ENCODE assay signal across 7 mouse cellular contexts in genomic region chr4:109116494-109116893, GRCm38 (mm10).
DNase-seq lines count a peak whose midpoint lies in the region; ATAC-seq and TF ChIP-seq lines count a peak whose summit lies in the region.

No protein-coding gene starts in this region.

- H3K9me3 ChIP-seq in heart, embryonic 11.5 days (replicated peaks; ENCODE audit: control insufficient read depth, low read length), result no peaks in the 10 kb centered on the region
- no peaks in the 10 kb centered on the region for H3K9me3 ChIP-seq in liver, embryonic 11.5 days (ENCODE audit: control insufficient read depth, low read length)
- H3K9me3 ChIP-seq in stomach, embryonic 14.5 days (ENCODE audit: control insufficient read depth, low read depth, low read length), result no peaks in the 10 kb centered on the region

- no peak for ATAC-seq in heart, embryonic 11.5 days (replicated peaks; ENCODE audit: insufficient number of reproducible peaks, low FRiP score, low TSS enrichment)
- ATAC-seq in liver, embryonic 11.5 days (replicated peaks; ENCODE audit: low FRiP score), result no peak
- ATAC-seq in stomach, embryonic 14.5 days (ENCODE audit: insufficient number of reproducible peaks, insufficient read depth, low FRiP score, low read depth), result no peak
- ATAC-seq in CD4-positive, CD25-positive, alpha-beta regulatory T cell, adult 4 months, result no peak

- 62% methylated on average over 3 of the region's 3 CpGs for WGBS in heart, embryonic 11.5 days (ENCODE audit: insufficient replicate concordance)
- 62% methylated on average over 3 of the region's 3 CpGs for WGBS in liver, embryonic 11.5 days
- 66% methylated on average over 3 of the region's 3 CpGs for WGBS in stomach, embryonic 14.5 days

- DNase-seq in adipocyte (ENCODE audit: low spot score), result peak; percentile 90
- no peak for DNase-seq in liver, embryonic 11.5 days (ENCODE audit: low spot score)
- DNase-seq in c-Kit-positive CD71-positive TER-119-positive erythroid progenitor cells, embryonic 14.5 days (ENCODE audit: low spot score), result no peak

- no peak overlapping the region for H3K27ac ChIP-seq in heart, embryonic 11.5 days (ENCODE audit: low read depth, low read length)
- H3K27ac ChIP-seq in liver, embryonic 11.5 days (ENCODE audit: low read depth, low read length), result no peak overlapping the region
- H3K27ac ChIP-seq in stomach, embryonic 14.5 days (ENCODE audit: low read length), result no peak overlapping the region

- no peaks in the 10 kb centered on the region for H3K36me3 ChIP-seq in C2C12 (ENCODE audit: control insufficient read depth, insufficient read depth)
- H3K36me3 ChIP-seq in heart, embryonic 11.5 days (ENCODE audit: control insufficient read depth, insufficient read depth, low read length), result no peaks in the 10 kb centered on the region
- H3K36me3 ChIP-seq in liver, embryonic 11.5 days (ENCODE audit: control insufficient read depth, insufficient read depth, low read length), result no peaks in the 10 kb centered on the region
- H3K36me3 ChIP-seq in stomach, embryonic 14.5 days (ENCODE audit: control insufficient read depth, insufficient read depth, low read length), result no peaks in the 10 kb centered on the region

- H3K4me2 ChIP-seq in heart, embryonic 11.5 days, result peak overlapping the region; percentile 84; the same call in 1 of the 2 replicates
- peak overlapping the region; percentile 35; the same call in 1 of the 2 replicates for H3K4me2 ChIP-seq in liver, embryonic 11.5 days
- peak overlapping the region; percentile 49 for H3K4me2 ChIP-seq in stomach, embryonic 14.5 days (replicated peaks; ENCODE audit: low read depth, low read length)

- H3K9ac ChIP-seq in heart, embryonic 11.5 days (ENCODE audit: low read depth, low read length), result no peak overlapping the region
- no peak overlapping the region for H3K9ac ChIP-seq in liver, embryonic 11.5 days (ENCODE audit: low read depth, low read length)
- no peak overlapping the region for H3K9ac ChIP-seq in stomach, embryonic 14.5 days (replicated peaks; ENCODE audit: low read depth, low read length)

- H3ac ChIP-seq in C2C12 (ENCODE audit: control insufficient read depth, insufficient read length, low read depth), result no peak overlapping the region

- peaks cover 46% of the 10 kb centered on the region for H3K79me3 ChIP-seq in C2C12 (ENCODE audit: low read depth)

- H3K4me3 ChIP-seq in C2C12 (ENCODE audit: insufficient read depth, poor library complexity, severe bottlenecking), result no peak overlapping the region
- H3K4me3 ChIP-seq in heart, embryonic 11.5 days (ENCODE audit: low read depth, low read length), result no peak overlapping the region
- H3K4me3 ChIP-seq in liver, embryonic 11.5 days (ENCODE audit: low read depth, low read length), result no peak overlapping the region
- H3K4me3 ChIP-seq in stomach, embryonic 14.5 days (ENCODE audit: low read depth, low read length), result no peak overlapping the region

- TF ChIP-seq CTCF in C2C12 (IDR thresholded peaks at IDR 0.05; ENCODE audit: control insufficient read depth, insufficient read depth, insufficient read length), result no peak

- H3K27me3 ChIP-seq in C2C12 (ENCODE audit: control insufficient read depth, insufficient read depth, insufficient read length), result no peaks in the 10 kb centered on the region
- no peaks in the 10 kb centered on the region for H3K27me3 ChIP-seq in heart, embryonic 11.5 days (ENCODE audit: control insufficient read depth, insufficient read depth, low read length)
- H3K27me3 ChIP-seq in liver, embryonic 11.5 days (replicated peaks; ENCODE audit: control insufficient read depth, insufficient read depth, low read length), result no peaks in the 10 kb centered on the region
- H3K27me3 ChIP-seq in stomach, embryonic 14.5 days (ENCODE audit: control insufficient read depth, insufficient read depth, low read length), result no peaks in the 10 kb centered on the region

- peaks cover 63% of the 10 kb centered on the region for H3K79me2 ChIP-seq in C2C12 (ENCODE audit: control insufficient read depth, insufficient read depth)

- H3K4me1 ChIP-seq in heart, embryonic 11.5 days (ENCODE audit: control insufficient read depth, insufficient read depth, low read length), result peaks cover 14% of the 10 kb centered on the region; the same call in 1 of the 2 replicates
- H3K4me1 ChIP-seq in liver, embryonic 11.5 days (replicated peaks; ENCODE audit: control insufficient read depth, insufficient read depth, low read length), result peaks cover 13% of the 10 kb centered on the region
- H3K4me1 ChIP-seq in stomach, embryonic 14.5 days (ENCODE audit: control insufficient read depth, insufficient read depth, low read length), result peaks cover 14% of the 10 kb centered on the region

TF ChIP-seq in C2C12, 6 proteins besides CTCF, POLR2A, EP300 and RAD21:
- TF ChIP-seq FOSL1 (IDR thresholded peaks at IDR 0.05; ENCODE audit: insufficient read depth, low read length, poor library complexity, severe bottlenecking), result no peak
- peak; percentile 81 for TF ChIP-seq MAX (IDR thresholded peaks at IDR 0.05)
